Mouse (Mus musculus): ENCODE measurements around the gene Gm4858. TPM values are rescaled to one million over a fixed set of nuclear protein-coding genes. Genes with fewer than 3 reads are reported as not detected.
"Not testable (repeated sequence)": the region's sequence is repeated elsewhere in the genome, so short reads cannot be mapped to it uniquely, and the experiment has no call there.

The Gm4858 gene
- total RNA-seq (2022): not detected

- not testable (repeated sequence) for DNase-seq (ENCODE audit: low spot score)
These were observed at the start of gene Gm4858 for GRCm38 (mm10) chr3:93068523-93068922. Gene Gm4858 (plus strand): TSS chr3:93068823.

- DNase-seq (ENCODE audit: low spot score): no peak
These were observed 49.7 kb upstream of the Gm4858 start, which contains the start of gene Lce1m for GRCm38 (mm10) chr3:93018960-93019359. Gene Lce1m (minus strand): TSS chr3:93019060.

- DNase-seq (ENCODE audit: low spot score): no peak
These were observed 47.5 kb upstream of the Gm4858 start for GRCm38 (mm10) chr3:93021171-93021570.

GRCm38 (mm10) chr3:93023411-93024184, 45.0 kb upstream of the Gm4858 start:
- DNase-seq (ENCODE audit: low spot score): no peak

GRCm38 (mm10) chr3:93025486-93025885, 43.1 kb upstream of the Gm4858 start:
- no peak for DNase-seq (ENCODE audit: low spot score)

GRCm38 (mm10) chr3:93031450-93031849, 37.2 kb upstream of the Gm4858 start:
- DNase-seq (ENCODE audit: low spot score): no peak

GRCm38 (mm10) chr3:93050182-93050581, 18.4 kb upstream of the Gm4858 start:
- no peak for DNase-seq (ENCODE audit: low spot score)

DNA sequence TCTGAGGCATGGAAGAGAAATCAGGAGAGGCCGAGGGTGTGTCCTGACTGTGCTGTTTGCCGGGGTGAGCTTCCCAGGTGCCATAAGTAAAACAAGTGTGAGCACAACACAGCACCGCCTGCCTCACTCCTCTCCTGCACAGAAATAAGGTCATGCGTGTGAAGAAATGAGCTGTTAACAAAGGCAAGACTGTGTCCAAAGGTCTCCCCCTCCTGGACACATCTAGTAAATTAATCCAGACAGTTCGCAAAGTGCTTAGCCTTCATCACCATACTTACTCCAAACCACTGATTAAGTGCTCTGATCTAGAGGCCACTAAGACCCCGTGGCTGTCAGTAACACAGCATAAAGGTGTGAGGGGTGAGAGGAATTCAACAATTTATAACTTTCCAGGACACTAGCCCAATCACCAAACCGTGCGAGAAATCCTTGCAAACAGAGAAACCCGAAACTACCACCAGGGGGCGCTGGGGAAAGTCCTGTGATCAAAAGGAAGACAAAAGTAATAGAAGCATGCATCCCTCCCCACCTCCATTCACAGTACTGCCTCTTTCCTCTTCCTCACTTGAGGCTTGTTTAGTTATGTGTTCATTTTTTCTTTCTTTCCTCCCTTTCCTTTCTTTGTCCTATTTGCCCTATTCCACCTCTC, 15.7 kb upstream of the Gm4858 start:
- DNase-seq (ENCODE audit: low spot score): no peak

- DNase-seq (ENCODE audit: low spot score): no peak
These were observed 18.0 kb downstream of the Gm4858 start for GRCm38 (mm10) chr3:93086631-93087030.

DNA sequence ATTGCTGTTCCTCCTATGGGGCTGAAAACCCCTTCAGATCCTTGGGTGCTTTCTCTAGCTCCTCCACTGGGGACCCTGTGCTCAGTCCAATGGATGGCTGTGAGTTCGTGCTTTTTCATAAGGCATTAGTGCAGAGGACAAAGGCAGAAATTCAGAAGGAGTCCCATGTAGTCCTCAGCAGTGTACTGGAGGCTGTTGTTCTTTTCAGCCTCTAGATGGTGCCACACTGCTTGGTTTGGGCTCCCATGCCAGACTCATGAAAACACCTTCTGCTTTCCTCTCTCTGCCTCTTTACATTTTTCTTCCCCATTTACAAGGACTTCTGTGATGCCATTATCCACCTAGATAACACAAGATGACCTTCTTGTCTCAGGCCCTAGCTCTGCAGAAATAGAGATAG, 25.0 kb downstream of the Gm4858 start:
- not testable (repeated sequence) for DNase-seq (ENCODE audit: low spot score)

GRCm38 (mm10) chr3:93096447-93096846, 27.8 kb downstream of the Gm4858 start:
- DNase-seq (ENCODE audit: low spot score): no peak

DNA sequence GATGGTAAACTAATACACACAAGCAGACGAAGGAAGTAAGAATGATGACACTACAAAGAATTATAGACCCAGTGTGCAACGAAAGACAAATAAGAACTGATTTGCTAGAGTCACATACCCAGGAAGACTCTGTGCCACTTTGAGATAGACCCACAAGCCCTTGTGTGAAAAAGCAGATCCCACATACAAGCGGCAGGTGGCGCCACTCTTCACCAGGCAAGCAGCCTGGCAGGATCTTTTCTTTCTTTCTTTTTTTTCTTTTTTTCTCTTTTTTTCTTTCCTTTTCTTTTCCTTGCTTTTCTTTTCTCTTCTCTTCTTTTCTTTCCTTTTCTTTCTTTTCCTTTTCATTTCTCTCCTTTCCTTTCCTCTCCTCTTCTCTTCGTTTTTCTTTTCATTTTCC, 43.0 kb downstream of the Gm4858 start:
- DNase-seq (ENCODE audit: low spot score): no peak

- DNase-seq (ENCODE audit: low spot score): no peak
These were observed 45.9 kb downstream of the Gm4858 start for GRCm38 (mm10) chr3:93114481-93114880.

GRCm38 (mm10) chr3:93119101-93119500, 50.5 kb downstream of the Gm4858 start:
- DNase-seq (ENCODE audit: low spot score): no peak

Other genes with a start within 250 kb of the Gm4858 start
- not detected for gene Kprp, start 241.6 kb upstream of the Gm4858 start, total RNA-seq (2022)
- gene Lce1l, start 217.5 kb upstream of the Gm4858 start, total RNA-seq (2022): not detected
- not detected for gene 2310050C09Rik, start 198.6 kb upstream of the Gm4858 start, total RNA-seq (2022)
- not detected for gene Lce3a, start 142.6 kb upstream of the Gm4858 start, total RNA-seq (2022)
- gene Lce3b, start 135.8 kb upstream of the Gm4858 start, total RNA-seq (2022): not detected
- not detected for gene Lce3c, start 124.3 kb upstream of the Gm4858 start, total RNA-seq (2022)
- not detected for gene Lce3d, start 111.4 kb upstream of the Gm4858 start, total RNA-seq (2022)
- not detected for gene Lce3e, start 101.8 kb upstream of the Gm4858 start, total RNA-seq (2022)
- gene Lce3f, start 76.6 kb upstream of the Gm4858 start, total RNA-seq (2022): not detected
- gene Crct1, start 53.1 kb upstream of the Gm4858 start, total RNA-seq (2022): not detected
- gene Lce1m, start 49.8 kb upstream of the Gm4858 start, total RNA-seq (2022): not detected
- not detected for gene Crnn, start 76.0 kb downstream of the Gm4858 start, total RNA-seq (2022)
- gene Flg2, start 128.5 kb downstream of the Gm4858 start, total RNA-seq (2022): not detected
- not detected for gene Flg, start 204.7 kb downstream of the Gm4858 start, total RNA-seq (2022)

All from heart, adult 8-10 months (tissue).